Mouse (Mus musculus) CH12.LX (cell line): Measurements from ENCODE around the gene A830018L16Rik. TPM values are rescaled to one million over a fixed set of nuclear protein-coding genes. Genes with fewer than 3 reads are reported as not detected.

Source experiments
- DNase-seq: peaks from one replicate; pipeline ENCODE4 v3.0.0-alpha.2; 2013; ENCODE audit errors: extremely low read depth
- H3K27ac ChIP-seq: 2 replicates; pipeline ENCODE4 v1.5.1; 2012; ENCODE audit warnings: low read depth, mild to moderate bottlenecking, control low read depth, moderate library complexity; ENCODE audit not compliant: insufficient read depth
- H3K27me3 ChIP-seq: replicated peaks from 2 replicates; pipeline ENCODE3; 2012; ENCODE audit warnings: inconsistent platforms
- H3K36me3 ChIP-seq, 2 experiments: replicated peaks in 1 of 2; 2 replicates each; pipeline versions ENCODE3 to v1.6.1; 2012; ENCODE audit warnings: inconsistent platforms in 1 of 2, low read length in 1 of 2, mild to moderate bottlenecking in 1 of 2, mixed read lengths in 1 of 2, moderate library complexity in 1 of 2; ENCODE audit not compliant: control insufficient read depth in 1 of 2, insufficient read depth in 1 of 2
- H3K4me1 ChIP-seq, 2 experiments: 2 replicates each; pipeline ENCODE4 v1.6.1; 2012; ENCODE audit warnings: inconsistent platforms in 1 of 2, moderate library complexity in 1 of 2; ENCODE audit not compliant: insufficient read depth in 2 of 2, control insufficient read depth in 1 of 2
- H3K4me2 ChIP-seq: 2 replicates; pipeline ENCODE4 v1.6.1; 2012; ENCODE audit warnings: low read depth, mild to moderate bottlenecking, control low read depth; ENCODE audit not compliant: poor library complexity, insufficient read depth, severe bottlenecking
- H3K4me3 ChIP-seq, 3 experiments: fragments of 150-350 bp in 1 of 3; sonication (generic) in 1 of 3; replicated peaks in 1 of 3; 2 replicates each; pipeline versions ENCODE3 to v1.5.1; 2011 to 2012; ENCODE audit warnings: low read depth in 2 of 3, low read length in 2 of 3, mild to moderate bottlenecking in 2 of 3, moderate library complexity in 2 of 3, control low read depth in 1 of 3, improper control_type of control experiment in 1 of 3, inconsistent platforms in 1 of 3, mixed read lengths in 1 of 3; ENCODE audit not compliant: poor library complexity in 1 of 3
- H3K79me2 ChIP-seq: replicated peaks from 2 replicates; pipeline ENCODE4 v1.6.1; 2012; ENCODE audit warnings: mild to moderate bottlenecking, moderate library complexity; ENCODE audit not compliant: control insufficient read depth, poor library complexity, insufficient read depth, severe bottlenecking; ENCODE audit errors: extremely low read depth
- H3K9ac ChIP-seq: 2 replicates; pipeline ENCODE4 v1.6.1; 2012; ENCODE audit warnings: low read depth, mild to moderate bottlenecking, control low read depth, moderate library complexity; ENCODE audit not compliant: insufficient read depth
- H3K9me3 ChIP-seq: replicated peaks from 2 replicates; pipeline ENCODE3; 2012; ENCODE audit warnings: low read length, inconsistent platforms, mixed read lengths
- CHD1 ChIP-seq: IDR thresholded peaks from 2 replicates; pipeline ENCODE4 v1.6.1; 2012; ENCODE audit warnings: low read depth, low read length, improper control_type of control experiment, inconsistent platforms
- CHD2 ChIP-seq: IDR thresholded peaks from 2 replicates; pipeline ENCODE4 v1.6.1; 2011; ENCODE audit warnings: low read length, improper control_type of control experiment
- CTCF ChIP-seq, 2 experiments: IDR thresholded peaks in 1 of 2; conservative IDR thresholded peaks in 1 of 2; 2 replicates each; pipeline ENCODE4 v1.5.1; 2011 to 2012; ENCODE audit warnings: low read depth in 2 of 2, low read length in 2 of 2, improper control_type of control experiment in 1 of 2, inconsistent platforms in 1 of 2, mild to moderate bottlenecking in 1 of 2, moderate library complexity in 1 of 2
- EP300 ChIP-seq: IDR thresholded peaks from 2 replicates; pipeline ENCODE4 v1.6.1; 2011; ENCODE audit warnings: low read length, improper control_type of control experiment
- ETS1 ChIP-seq: conservative IDR thresholded peaks from 2 replicates; pipeline ENCODE4 v1.6.1; 2012; ENCODE audit warnings: low read depth, mild to moderate bottlenecking, inconsistent platforms, low read length, improper control_type of control experiment, moderate library complexity
- HCFC1 ChIP-seq: IDR thresholded peaks from 2 replicates; pipeline ENCODE4 v1.6.1; 2012; ENCODE audit warnings: low read depth, mild to moderate bottlenecking, inconsistent platforms, low read length, improper control_type of control experiment
- IRF4 ChIP-seq: IDR thresholded peaks from 2 replicates; pipeline ENCODE4 v1.6.1; 2014; ENCODE audit warnings: low read depth, mild to moderate bottlenecking, inconsistent platforms, low read length, improper control_type of control experiment
- JUND ChIP-seq: conservative IDR thresholded peaks from 2 replicates; pipeline ENCODE4 v1.6.1; 2011; ENCODE audit warnings: low read depth, low read length, improper control_type of control experiment
- KAT2A ChIP-seq: IDR thresholded peaks from 2 replicates; pipeline ENCODE4 v1.6.1; 2012; ENCODE audit warnings: low read length, improper control_type of control experiment, inconsistent platforms; ENCODE audit not compliant: insufficient replicate concordance
- MEF2A ChIP-seq: IDR thresholded peaks from 2 replicates; pipeline ENCODE4 v1.6.1; 2014; ENCODE audit warnings: low read depth, mild to moderate bottlenecking, inconsistent platforms, low read length, improper control_type of control experiment, borderline replicate concordance
- MXI1 ChIP-seq: IDR thresholded peaks from 2 replicates; pipeline ENCODE4 v1.6.1; 2011; ENCODE audit warnings: mild to moderate bottlenecking, low read depth, low read length, improper control_type of control experiment
- NRF1 ChIP-seq: IDR thresholded peaks from 2 replicates; pipeline ENCODE4 v1.6.1; 2014; ENCODE audit warnings: low read depth, mild to moderate bottlenecking, inconsistent platforms, low read length, improper control_type of control experiment, moderate library complexity
- POLR2A ChIP-seq: IDR thresholded peaks from 2 replicates; pipeline ENCODE4 v1.6.1; 2011; ENCODE audit warnings: low read depth, mild to moderate bottlenecking, improper control_type of control experiment, low read length
- RAD21 ChIP-seq: IDR thresholded peaks from 2 replicates; pipeline ENCODE4 v1.6.1; 2011; ENCODE audit warnings: low read depth, mild to moderate bottlenecking, low read length, improper control_type of control experiment, moderate library complexity
- RCOR1 ChIP-seq: conservative IDR thresholded peaks from 2 replicates; pipeline ENCODE4 v1.6.1; 2012; ENCODE audit warnings: low read depth, mild to moderate bottlenecking, inconsistent platforms, low read length, improper control_type of control experiment
- SIN3A ChIP-seq: IDR thresholded peaks from 2 replicates; pipeline ENCODE4 v1.6.1; 2012; ENCODE audit warnings: low read length, improper control_type of control experiment, inconsistent platforms
- SMC3 ChIP-seq: IDR thresholded peaks from 2 replicates; pipeline ENCODE4 v1.6.1; 2011; ENCODE audit warnings: low read depth, low read length, improper control_type of control experiment
- TCF12 ChIP-seq: IDR thresholded peaks from 2 replicates; pipeline ENCODE4 v1.6.1; 2014; ENCODE audit warnings: low read depth, mild to moderate bottlenecking, inconsistent platforms, low read length, improper control_type of control experiment
- UBTF ChIP-seq: IDR thresholded peaks from 2 replicates; pipeline ENCODE4 v1.6.1; 2012; ENCODE audit warnings: low read depth, mild to moderate bottlenecking, inconsistent platforms, low read length, improper control_type of control experiment, moderate library complexity
- USF1 ChIP-seq: IDR thresholded peaks from 2 replicates; pipeline ENCODE4 v1.6.1; 2014; ENCODE audit warnings: low read depth, mild to moderate bottlenecking, inconsistent platforms, low read length, improper control_type of control experiment
- USF2 ChIP-seq: conservative IDR thresholded peaks from 2 replicates; pipeline ENCODE4 v1.6.1; 2011; ENCODE audit warnings: low read depth, low read length, improper control_type of control experiment
- ZNF384 ChIP-seq: IDR thresholded peaks from 2 replicates; pipeline ENCODE4 v1.6.1; 2012; ENCODE audit warnings: low read depth, low read length, improper control_type of control experiment, inconsistent platforms
- dilution Hi-C: fragments of 300-500 bp; cut with MboI; formaldehyde crosslinking; loops from 2 replicates; pipeline ENCODE4 v1.14.3; 2020; ENCODE audit warnings: low sequenced_read_pairs; ENCODE audit not compliant: extremely low pct_unique_long_range_greater_than_20kb, extremely low pct_ligation_motif_present
- in situ Hi-C: fragments of 300-500 bp; cut with MboI; formaldehyde crosslinking; loops from 3 replicates; pipeline ENCODE4 v1.14.3; 2019; ENCODE audit warnings: low sequenced_read_pairs, low pct_ligation_motif_present, low pct_unique_long_range_greater_than_20kb, mixed read lengths
- polyA plus RNA-seq: library from polyadenylated mRNA; unstranded; fragments of >175 nt; gene quantifications from 2 replicates; pipeline ENCODE4 v1.2.1, GENCODE M21; 2012; ENCODE audit warnings: low read depth; ENCODE audit not compliant: insufficient read length
- total RNA-seq, 2 experiments: library from RNA; depleted of rRNA; stranded (reverse); fragments of 300-350 nt in 1 of 2; fragments of >200 nt in 1 of 2; gene quantifications; 2 replicates each; pipeline ENCODE4 v1.2.3; 2012 to 2014

The A830018L16Rik gene
- total RNA-seq (2012; rRNA removed) (not detected in 2 replicates), total RNA-seq (2014; rRNA removed) (not detected in 2 replicates), polyA plus RNA-seq (not detected in 2 replicates)

DNA sequence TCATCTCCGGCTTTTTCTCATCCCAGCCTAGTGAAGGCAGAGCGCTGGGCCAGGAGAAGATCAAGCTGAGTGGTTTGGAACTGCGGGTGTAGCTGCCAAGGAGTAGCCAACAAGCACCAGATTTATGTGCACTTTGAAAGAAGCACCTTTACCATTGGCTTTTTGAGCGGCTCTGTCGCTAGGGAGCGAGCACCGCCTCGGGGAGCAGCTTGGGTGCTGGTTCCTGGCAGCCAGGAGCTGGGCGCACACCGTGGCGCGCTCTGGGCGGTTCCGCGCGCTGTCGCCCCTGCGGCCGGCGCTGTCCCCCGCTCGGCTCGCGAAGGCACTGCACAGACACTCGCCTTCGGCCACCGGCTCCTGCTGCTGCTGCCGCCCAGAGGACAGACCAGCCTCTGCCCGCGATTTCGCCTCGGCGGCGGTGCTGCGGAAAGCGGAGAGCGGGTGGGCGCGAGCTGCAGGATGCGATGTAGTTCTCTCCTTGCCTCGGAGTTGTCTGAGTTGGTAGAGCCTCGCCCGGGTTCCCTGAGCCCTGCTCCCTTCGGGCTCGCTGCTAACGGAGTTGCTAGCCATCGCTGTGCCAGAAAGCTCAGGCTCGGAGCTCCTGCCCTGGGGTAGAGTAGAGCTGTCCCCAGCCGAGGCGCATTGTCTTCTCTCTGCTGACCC is at the start of gene A830018L16Rik:
Gene A830018L16Rik, plus strand, starts transcription at position 212 of the 663 bp plus-strand sequence.
- H3K9ac ChIP-seq: no peak within 1 kb of the TSS
- TF ChIP-seq POLR2A: no peak
- TF ChIP-seq NRF1: no peak
- no peak for TF ChIP-seq TCF12
- no peak for TF ChIP-seq CHD2
- no peak for TF ChIP-seq EP300
- no peak for TF ChIP-seq USF1
- TF ChIP-seq RCOR1: no peak
- no peak for TF ChIP-seq CTCF (conservative IDR thresholded peaks at IDR 0.05 in 1 of 2, IDR thresholded peaks at IDR 0.05 in 1 of 2; ENCODE audit: low read depth in 2 of 2, low read length in 2 of 2)
- TF ChIP-seq RAD21: no peak
- TF ChIP-seq IRF4: no peak
- H3K27me3 ChIP-seq: no peaks in the 10 kb centered on the region
- no peak for DNase-seq
- H3K4me1 ChIP-seq: no peaks in the 10 kb centered on the region
- no peaks in the 10 kb centered on the region for H3K36me3 ChIP-seq
- dilution Hi-C loops: no loop called here
- H3K4me3 ChIP-seq: no peak within 1 kb of the TSS
- in situ Hi-C loops: no loop called here
- H3K79me2 ChIP-seq: no peaks in the 10 kb centered on the region
- no peak within 1 kb of the TSS for H3K27ac ChIP-seq
- peaks cover 15% of the 10 kb centered on the region for H3K9me3 ChIP-seq
- no peak within 1 kb of the TSS for H3K4me2 ChIP-seq

DNA sequence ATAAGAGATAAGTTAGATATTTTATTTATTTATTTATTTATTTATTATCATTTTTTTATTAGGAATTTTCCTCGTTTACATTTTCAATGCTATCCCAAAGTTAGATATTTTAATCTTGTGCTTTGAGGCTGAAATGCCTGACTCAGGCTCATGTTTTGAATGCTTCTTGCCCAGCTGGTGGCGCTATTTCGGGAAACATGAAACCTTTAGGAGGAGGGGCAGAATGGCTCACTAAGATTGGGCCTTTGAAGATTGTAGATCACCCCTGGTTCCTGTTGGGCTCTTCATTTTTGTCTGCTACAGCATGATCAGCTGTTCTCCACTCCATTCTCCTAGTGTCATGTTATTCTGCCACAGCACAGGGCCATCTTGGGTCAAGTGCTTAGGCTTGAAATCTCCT is 28.1 kb upstream of the A830018L16Rik start:
- no peaks in the 10 kb centered on the region for H3K4me1 ChIP-seq
- H3K4me2 ChIP-seq: no peak overlapping the region
- H3K9me3 ChIP-seq: peaks cover 2% of the 10 kb centered on the region
- H3K9ac ChIP-seq: no peak overlapping the region
- H3K27me3 ChIP-seq: no peaks in the 10 kb centered on the region
- TF ChIP-seq SIN3A: no peak
- no peak for TF ChIP-seq MXI1
- TF ChIP-seq SMC3: no peak
- no peaks in the 10 kb centered on the region for H3K79me2 ChIP-seq
- H3K36me3 ChIP-seq: no peaks in the 10 kb centered on the region
- DNase-seq: peak; percentile 3
- in situ Hi-C loops (no loop called here), dilution Hi-C loops (no loop called here)
- no peak overlapping the region for H3K27ac ChIP-seq
- no peak overlapping the region for H3K4me3 ChIP-seq

DNA sequence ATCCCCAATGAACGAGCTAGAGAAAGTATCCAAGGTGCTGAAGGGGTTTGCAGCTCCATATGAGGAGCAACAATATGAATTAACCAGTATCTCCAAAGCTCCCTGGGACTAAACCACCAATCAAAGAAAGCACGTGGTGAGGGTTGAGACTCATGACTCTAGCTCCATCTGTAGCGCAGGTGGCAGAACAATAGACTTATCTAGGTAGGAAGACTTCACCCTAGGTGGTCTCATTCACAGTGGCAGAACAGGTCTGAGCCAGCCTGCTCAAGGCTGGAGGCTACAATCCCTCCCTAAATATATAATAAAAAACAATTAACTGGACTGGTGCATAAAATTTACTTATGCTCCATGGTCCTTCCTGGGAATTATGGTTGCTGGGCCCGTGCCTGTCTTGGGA is 18.5 kb upstream of the A830018L16Rik start:
- dilution Hi-C loops (no loop called here), in situ Hi-C loops (no loop called here)
- Histone ChIP-seq H3K36me3 (no peaks in the 10 kb centered on the region), H3K4me2 (no peak overlapping the region), H3K4me3 (no peak overlapping the region), H3K9ac (no peak overlapping the region), H3K27ac (no peak overlapping the region), H3K79me2 (no peaks in the 10 kb centered on the region), H3K9me3 (no peaks in the 10 kb centered on the region), H3K27me3 (no peaks in the 10 kb centered on the region), H3K4me1 (no peaks in the 10 kb centered on the region)
- DNase-seq: no peak
- TF ChIP-seq ZNF384 (no peak), SMC3 (no peak), MEF2A (no peak), CHD1 (no peak), CHD2 (no peak), HCFC1 (no peak), KAT2A (no peak), JUND (no peak), UBTF (no peak), USF2 (no peak), IRF4 (no peak), ETS1 (no peak), TCF12 (no peak)
